Mouse (Mus musculus) mammary gland, adult 2 months (tissue): ENCODE data around the gene Edem1. TPM values are rescaled to one million over a fixed set of nuclear protein-coding genes. Genes with fewer than 3 reads are reported as not detected.

Experiments used
- polyA plus RNA-seq: library from polyadenylated mRNA; depleted of rRNA; stranded (reverse); fragments of >200 nt; gene quantifications from 2 replicates; pipeline ENCODE4 v1.2.3, GENCODE M21; 2012; ENCODE audit warnings: low replicate concordance; rRNA removed

The Edem1 gene
- 28.0 and 31.6 TPM in 2 replicates for polyA plus RNA-seq

GRCm38 (mm10) chr6:108828234-108828868, at the start of gene Edem1:
TSS of gene Edem1 (plus strand) at chr6:108828641.

GRCm38 (mm10) chr6:108782526-108783183, 45.8 kb upstream of the Edem1 start, which contains the start of gene Arl8b:
TSS of gene Arl8b (plus strand) at chr6:108783099.

Other genes starting within 250 kb of the Edem1 start
- 30.7 and 45.2 TPM in 2 replicates for gene Bhlhe40, start 168.0 kb upstream of the Edem1 start, polyA plus RNA-seq
- gene Arl8b, start 45.5 kb upstream of the Edem1 start, polyA plus RNA-seq = 15.3 and 28.7 TPM in 2 replicates